Mouse (Mus musculus): Measurements from ENCODE around the gene Ptgis.

DNA sequence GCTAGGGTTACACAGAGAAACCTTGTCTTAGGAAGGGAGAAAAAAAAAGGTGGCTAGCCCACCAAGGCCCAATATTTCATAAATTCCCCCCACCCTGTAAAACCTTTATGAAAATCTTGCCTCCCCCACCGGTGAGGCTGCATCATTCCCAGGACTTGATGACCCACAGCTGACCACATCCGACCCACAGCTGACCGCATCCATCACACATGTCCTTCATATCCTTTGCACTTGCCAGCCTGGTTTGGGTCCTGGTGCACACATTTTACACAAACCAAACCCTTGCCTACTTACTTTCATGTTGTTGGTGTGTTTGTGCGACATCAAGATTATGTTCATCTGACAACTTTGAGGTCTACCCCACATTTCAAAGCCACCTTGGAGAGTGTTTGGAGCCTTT, 4.2 kb downstream of the Ptgis start:
- no peak for TF ChIP-seq CTCF (IDR thresholded peaks at IDR 0.05; ENCODE audit: low read depth, low read length)
- TF ChIP-seq GATA1 (IDR thresholded peaks at IDR 0.05; ENCODE audit: borderline replicate concordance, low read length) = no peak
- TF ChIP-seq TAL1 (conservative IDR thresholded peaks at IDR 0.05; ENCODE audit: low read depth, low read length) = no peak

Data from G1E (cell line).